In the genomic region with DNA sequence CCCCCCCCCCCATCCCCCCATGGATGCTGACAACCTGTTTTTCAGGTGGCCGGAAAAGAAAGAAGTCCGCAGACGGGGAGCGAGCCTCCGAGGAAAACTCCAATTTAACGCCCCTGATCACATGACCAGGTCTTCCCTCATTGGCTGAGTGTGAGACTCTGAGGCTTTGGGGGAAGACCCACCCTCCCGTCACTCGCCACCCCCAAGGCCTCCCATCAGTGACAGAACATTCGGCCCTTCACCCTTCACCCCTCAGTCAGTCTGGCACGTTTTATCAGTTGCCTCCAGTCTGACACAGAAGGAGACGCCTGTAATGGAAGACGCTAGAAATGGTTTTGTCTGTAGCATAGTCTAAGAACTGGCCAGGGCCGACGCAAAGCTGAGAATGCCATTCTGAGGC, we compare ENCODE assay signal across 9 mouse cellular contexts. TPM values are rescaled to one million over a fixed set of nuclear protein-coding genes. Genes with fewer than 3 reads are reported as not detected.
DNase-seq lines count a peak whose midpoint lies in the region; ATAC-seq lines count a peak whose summit lies in the region.
"Had no signal": no experiment of that assay in that cellular context is flagged by ENCODE, and none has a peak within 500 bp of the region (broad histone marks: within the 10 kb centered on the region; RNA-seq: fewer than 3 reads in every experiment).

No protein-coding gene starts in this region.

- DNase-seq in MEL-GATA-1-ER (ENCODE audit: extremely low read depth, low read depth) = peak; percentile 75
- peak; percentile 50 for DNase-seq in embryo, embryonic 11 days
- no peak for DNase-seq in midbrain, embryonic 11.5 days (ENCODE audit: low spot score, missing footprints)
- no peak for DNase-seq in spleen, postnatal 10 days (ENCODE audit: low spot score in 2 of 2)
- no peak for DNase-seq in thymus, postnatal 25 days
- no peak for DNase-seq in cerebellum, postnatal 25 days
- no peak for DNase-seq in heart, adult 9 months (ENCODE audit: low spot score in 2 of 2)

- peak overlapping the region; percentile 53 for H3K4me2 ChIP-seq in hindbrain, embryonic 15.5 days
- peak overlapping the region; percentile 49 for H3K4me2 ChIP-seq in midbrain, embryonic 11.5 days

- 13% methylated on average over 14 of the region's 14 CpGs for WGBS in hindbrain, embryonic 15.5 days
- 15% methylated on average over 14 of the region's 14 CpGs for WGBS in midbrain, embryonic 11.5 days

- peaks cover 8% of the 10 kb centered on the region; the same call in 1 of the 2 replicates for H3K4me1 ChIP-seq in hindbrain, embryonic 15.5 days (replicated peaks)
- H3K4me1 ChIP-seq in midbrain, embryonic 11.5 days (ENCODE audit: control insufficient read depth, insufficient read depth, low read length) = peaks cover 4% of the 10 kb centered on the region; the same call in 1 of the 2 replicates

- no peaks in the 10 kb centered on the region for H3K9me3 ChIP-seq in hindbrain, embryonic 15.5 days
- no peaks in the 10 kb centered on the region for H3K9me3 ChIP-seq in midbrain, embryonic 11.5 days (ENCODE audit: control insufficient read depth, low read length)

- H3K36me3 ChIP-seq in hindbrain, embryonic 15.5 days = peaks cover 9% of the 10 kb centered on the region; the same call in 1 of the 2 replicates
- H3K36me3 ChIP-seq in midbrain, embryonic 11.5 days (ENCODE audit: control insufficient read depth, insufficient read depth, low read length) = no peaks in the 10 kb centered on the region; the same call in 1 of the 2 replicates

- peak; percentile 39; the same call in 1 of the 2 replicates for ATAC-seq in hindbrain, embryonic 15.5 days (ENCODE audit: low FRiP score, low read depth)
- ATAC-seq in midbrain, embryonic 11.5 days (ENCODE audit: low FRiP score) = peak; percentile 61

- peak overlapping the region; percentile 14 for H3K4me3 ChIP-seq in hindbrain, embryonic 15.5 days
- H3K4me3 ChIP-seq in midbrain, embryonic 11.5 days (ENCODE audit: low read depth, low read length) = peak overlapping the region; percentile 13
- H3K4me3 ChIP-seq: megakaryocyte, embryonic 14.5 days had no signal

- H3K27me3 ChIP-seq in hindbrain, embryonic 15.5 days = no peaks in the 10 kb centered on the region
- no peaks in the 10 kb centered on the region for H3K27me3 ChIP-seq in midbrain, embryonic 11.5 days (ENCODE audit: control insufficient read depth, insufficient read depth, low read length)

- H3K9ac ChIP-seq in hindbrain, embryonic 15.5 days = no peak overlapping the region
- 0 out of 2 replicates have a peak overlapping the region, but pooled peaks have one; percentile 2 for H3K9ac ChIP-seq in midbrain, embryonic 11.5 days (ENCODE audit: low read length)

- no peak overlapping the region for H3K27ac ChIP-seq in hindbrain, embryonic 15.5 days (replicated peaks)
- H3K27ac ChIP-seq in midbrain, embryonic 11.5 days (ENCODE audit: low read depth, low read length) = no peak overlapping the region

RNA-seq across cellular contexts. Expression of gene Got1, which starts 29.5 kb away (rescaled TPM):
- polyA plus RNA-seq in hindbrain, embryonic 15.5 days (2015; fragmentation: Nextera tagmentation; extraction: Ambion mirVana) = 106 and 109 TPM in 2 replicates
- polyA plus RNA-seq in midbrain, embryonic 11.5 days (2014; fragmentation: Nextera tagmentation; extraction: Ambion mirVana) = 46.6 and 47.0 TPM in 2 replicates

RNA-seq across cellular contexts. Expression of gene Cnnm1, which starts 54.7 kb away (rescaled TPM):
- polyA plus RNA-seq in hindbrain, embryonic 15.5 days (2015; fragmentation: Nextera tagmentation; extraction: Ambion mirVana) = 3.4 and 3.9 TPM in 2 replicates
- 0.26 and 0.28 TPM in 2 replicates for polyA plus RNA-seq in midbrain, embryonic 11.5 days (2014; fragmentation: Nextera tagmentation; extraction: Ambion mirVana)

Comparison
In these comparisons a context has a peak if more than half of its experiments do, and no peak if none do; other contexts are left out.
1. DNase-seq: peak in MEL-GATA-1-ER (single experiment) and embryo, embryonic 11 days (single experiment); none in midbrain, embryonic 11.5 days (single experiment), spleen, postnatal 10 days (0 of 2), thymus, postnatal 25 days (single experiment), cerebellum, postnatal 25 days (0 of 2) and heart, adult 9 months (0 of 2).